Mouse (Mus musculus): ENCODE data around the gene Kif18a.

Gene Kif18a

DNA sequence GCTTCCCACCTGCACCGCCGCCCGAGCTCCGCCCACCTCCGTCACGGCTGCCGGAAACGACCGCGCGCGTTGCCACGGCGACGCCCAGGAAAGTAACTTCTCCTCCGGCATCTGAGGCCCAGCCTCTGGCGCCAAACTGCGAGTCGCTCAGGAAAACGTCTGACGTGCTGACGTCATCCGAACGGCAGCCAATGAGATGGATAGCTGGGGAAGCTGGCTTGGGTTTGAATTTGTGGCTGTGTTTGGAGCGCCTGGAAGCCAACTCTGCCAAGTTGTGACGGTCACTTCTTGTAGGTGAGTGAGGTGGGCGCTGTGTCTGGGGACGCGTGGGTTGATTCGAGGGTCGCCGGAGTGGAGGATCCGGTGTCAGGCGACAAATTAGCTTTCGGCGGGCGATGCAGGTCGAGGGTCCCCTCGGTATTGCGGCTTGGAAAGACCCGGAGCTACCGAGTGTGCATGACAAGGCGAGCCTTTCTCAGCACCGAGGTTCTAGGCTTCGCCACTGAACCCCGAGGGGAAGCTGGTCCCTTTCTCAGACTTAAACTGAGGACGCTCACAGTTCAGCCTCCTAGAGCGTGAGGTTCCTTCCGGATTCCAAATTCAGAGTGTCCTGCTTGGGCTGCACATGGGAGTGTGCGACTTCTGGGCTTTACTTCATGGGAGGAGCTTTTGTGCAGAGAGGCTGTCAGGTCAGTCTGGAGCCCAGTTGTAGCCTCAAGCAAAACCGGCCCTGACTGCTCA is at the start of gene Kif18a, which contains the start of gene Mettl15:
TSS of gene Kif18a (plus strand) at position 139 of the 741 bp plus-strand sequence.
TSS of gene Mettl15 (minus strand) at position 149 of the 741 bp plus-strand sequence.
- DNase-seq (ENCODE audit: low read depth, low spot score) = peak; percentile 98

DNA sequence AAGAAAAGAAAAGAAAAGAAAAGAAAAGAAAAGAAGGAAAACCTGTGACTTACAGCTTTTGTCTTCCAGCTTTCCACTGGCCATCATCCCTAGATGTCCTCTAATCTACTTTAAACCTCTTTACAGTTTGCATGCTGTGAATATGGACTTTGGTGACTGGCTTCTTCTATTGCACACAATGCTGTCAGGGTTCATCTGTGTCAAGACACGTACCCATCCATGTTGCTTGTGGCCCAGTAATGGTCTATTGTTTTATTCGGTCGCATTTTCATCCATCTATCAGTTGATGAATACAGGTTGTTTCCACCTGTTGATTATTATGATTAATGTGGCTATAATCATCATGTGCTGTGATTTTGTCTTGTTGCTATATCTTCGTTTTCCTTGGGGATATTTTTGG is 46.7 kb upstream of the Kif18a start:
- DNase-seq (ENCODE audit: low read depth, low spot score) = no peak

DNA sequence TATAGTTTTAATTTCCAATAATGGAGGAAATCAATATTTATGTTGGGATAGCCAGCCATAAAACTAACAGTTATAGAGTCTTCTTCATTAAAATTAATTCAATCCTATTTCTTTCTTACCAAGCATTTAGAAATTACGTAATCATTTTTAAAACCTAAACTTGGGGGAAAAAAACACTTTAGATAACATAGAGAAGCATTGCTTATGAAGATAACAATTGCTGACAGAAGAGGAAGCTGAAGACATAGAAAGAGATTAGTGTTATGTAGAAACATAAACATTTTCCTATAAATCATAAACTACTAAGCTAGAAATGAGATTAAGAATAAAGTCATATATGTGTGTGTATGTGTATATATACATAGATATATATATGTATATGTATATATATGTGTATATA is 44.8 kb upstream of the Kif18a start:
- no peak for DNase-seq (ENCODE audit: low read depth, low spot score)

DNA sequence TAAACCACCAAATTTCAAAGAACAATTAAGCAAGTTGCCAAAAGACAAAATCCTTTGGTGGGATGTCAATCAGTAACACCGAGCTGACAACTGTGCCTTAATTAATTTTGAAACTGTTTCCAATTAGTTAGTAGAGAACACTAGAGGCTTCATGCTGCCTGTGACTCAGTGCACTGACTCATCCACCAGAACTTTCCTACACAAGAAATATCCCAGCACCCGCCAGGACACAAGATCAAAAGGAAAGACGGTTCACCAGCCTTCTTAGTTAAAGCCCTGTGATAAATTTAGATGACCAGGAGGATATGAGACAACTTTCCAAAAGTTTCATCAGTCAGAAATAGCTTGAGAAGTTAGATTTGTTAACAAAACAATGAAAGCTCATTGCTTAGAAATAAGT is 38.6 kb upstream of the Kif18a start:
- DNase-seq (ENCODE audit: low read depth, low spot score) = no peak

DNA sequence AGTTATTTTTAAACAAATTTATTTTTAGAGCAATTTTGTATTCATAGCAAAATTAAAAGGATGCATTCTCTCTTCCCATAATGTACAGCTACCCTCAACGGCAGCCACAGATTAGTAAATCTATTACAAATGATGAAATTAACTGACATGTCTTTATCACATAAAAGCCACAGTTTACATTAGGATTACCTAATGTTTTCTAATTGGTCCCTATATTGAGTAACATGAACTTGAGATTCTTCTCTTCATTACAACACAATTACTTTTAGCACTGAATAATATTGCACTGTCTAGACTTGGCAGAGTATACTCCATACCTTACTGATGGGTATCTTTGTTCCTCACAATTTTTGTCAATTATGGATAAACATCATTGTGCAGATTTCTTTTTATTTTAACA is 17.8 kb upstream of the Kif18a start:
- DNase-seq (ENCODE audit: low read depth, low spot score) = no peak

DNA sequence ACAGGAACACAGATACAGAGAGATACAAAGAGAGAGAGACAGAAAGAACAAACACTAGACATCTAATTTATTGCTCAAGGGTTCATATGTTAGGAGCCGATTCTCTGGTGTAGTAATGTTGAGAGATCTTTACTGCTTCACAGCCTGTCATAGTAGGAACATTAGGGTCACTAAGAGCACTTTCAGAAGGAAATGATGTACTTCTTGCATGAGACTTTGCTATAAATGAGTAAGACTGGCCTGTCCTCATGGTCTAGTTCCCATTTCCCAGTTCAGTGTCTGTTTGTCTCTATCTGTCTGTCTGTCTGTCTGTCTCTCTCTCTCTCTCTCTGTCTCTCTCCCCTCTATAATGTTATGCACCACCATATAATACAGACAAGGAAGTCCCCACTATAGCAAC is 7.4 kb upstream of the Kif18a start:
- no peak for DNase-seq (ENCODE audit: low read depth, low spot score)

DNA sequence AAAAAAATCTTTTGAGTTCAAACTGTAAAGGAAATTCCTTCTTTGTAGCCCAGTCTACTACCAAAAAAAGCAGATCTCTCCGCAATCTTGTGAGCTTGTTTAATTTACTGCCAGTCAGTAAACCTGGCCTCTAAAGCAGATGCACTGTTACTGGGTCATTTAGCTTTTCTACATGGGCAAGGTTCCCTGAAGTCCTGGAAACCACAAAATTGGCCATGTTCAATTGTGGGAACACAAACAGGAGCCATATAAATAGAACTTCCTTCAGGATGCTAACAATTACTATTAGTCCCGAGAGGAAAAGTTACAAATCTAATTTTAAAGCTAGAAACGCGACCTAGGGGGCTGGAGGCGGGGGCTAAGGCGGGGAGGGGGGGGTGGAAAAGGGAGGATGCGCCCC is 2.9 kb upstream of the Kif18a start:
- DNase-seq (ENCODE audit: low read depth, low spot score) = peak; percentile 6

DNA sequence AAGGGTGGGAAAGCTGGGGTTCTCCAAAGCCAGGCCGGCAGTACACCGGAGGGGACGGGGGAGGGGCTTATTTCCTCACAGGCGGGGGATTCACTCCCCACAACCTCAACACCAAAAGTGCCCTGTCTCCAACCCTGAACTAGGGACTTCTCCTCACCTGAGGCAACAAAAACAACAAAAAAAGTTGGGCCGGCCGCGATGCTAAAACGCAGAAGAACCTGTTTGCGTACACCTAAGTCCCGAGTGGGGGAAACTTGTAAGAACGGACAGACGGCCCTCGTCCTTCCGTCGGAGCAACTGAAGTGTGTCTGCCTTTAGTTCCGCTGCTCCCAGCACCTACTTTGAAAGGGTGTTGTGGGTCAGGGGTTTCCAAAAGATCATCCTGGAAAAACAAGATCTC is 2.5 kb upstream of the Kif18a start:
- peak; percentile 83 for DNase-seq (ENCODE audit: low read depth, low spot score)

DNA sequence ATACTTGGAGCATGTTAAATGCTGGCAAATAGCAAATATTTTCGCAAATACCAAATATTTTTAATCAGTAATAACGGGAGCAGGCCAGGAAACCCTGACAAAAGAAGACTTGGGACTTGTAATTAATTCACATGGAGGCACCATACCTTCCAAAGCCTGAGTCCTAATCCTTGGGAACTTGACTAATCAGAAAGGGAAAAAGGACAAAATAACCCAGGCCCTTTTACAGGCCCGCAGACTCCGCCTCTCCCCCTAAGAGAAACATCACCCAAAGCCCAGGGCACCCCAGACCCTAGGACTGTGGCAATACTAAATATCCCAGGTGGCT is 302 bp upstream of the Kif18a start:
- DNase-seq (ENCODE audit: low read depth, low spot score) = no peak

DNA sequence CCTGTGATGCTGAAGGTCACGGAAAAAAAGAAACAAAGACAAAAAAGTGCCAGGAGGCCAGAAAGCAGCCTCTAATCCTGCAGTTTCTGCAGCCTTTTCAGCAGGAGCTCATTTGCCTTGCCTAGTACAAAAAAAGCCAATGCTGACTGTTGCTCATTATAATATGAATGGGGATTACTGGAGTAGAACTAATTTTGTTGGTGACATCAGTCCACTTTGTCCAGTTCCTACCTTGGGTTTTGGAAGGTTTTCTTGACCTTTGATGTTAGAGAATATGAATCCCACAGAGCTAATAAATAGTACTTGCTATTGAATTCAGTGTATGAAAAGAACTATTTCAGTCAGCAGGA is 778 bp downstream of the Kif18a start:
- no peak for DNase-seq (ENCODE audit: low read depth, low spot score)

DNA sequence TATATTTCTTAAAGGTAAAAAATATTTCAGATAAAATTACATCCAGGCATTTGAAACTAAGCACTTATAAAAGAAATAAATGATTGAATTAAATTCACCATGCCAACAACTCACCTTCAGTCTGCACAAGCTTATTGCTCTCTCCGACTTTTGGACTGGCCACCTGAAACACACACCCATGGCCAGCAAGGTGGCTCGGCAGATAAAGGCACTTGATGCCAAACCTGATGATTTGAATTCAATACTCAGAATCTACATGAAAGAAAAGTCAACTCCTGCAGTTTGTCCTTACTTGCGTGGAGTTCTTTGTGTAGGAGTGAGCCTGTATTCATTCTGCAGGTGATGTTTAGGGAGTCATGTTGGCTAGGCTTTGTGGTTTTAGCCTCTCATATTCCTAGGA is 3.6 kb downstream of the Kif18a start:
- DNase-seq (ENCODE audit: low read depth, low spot score) = no peak

DNA sequence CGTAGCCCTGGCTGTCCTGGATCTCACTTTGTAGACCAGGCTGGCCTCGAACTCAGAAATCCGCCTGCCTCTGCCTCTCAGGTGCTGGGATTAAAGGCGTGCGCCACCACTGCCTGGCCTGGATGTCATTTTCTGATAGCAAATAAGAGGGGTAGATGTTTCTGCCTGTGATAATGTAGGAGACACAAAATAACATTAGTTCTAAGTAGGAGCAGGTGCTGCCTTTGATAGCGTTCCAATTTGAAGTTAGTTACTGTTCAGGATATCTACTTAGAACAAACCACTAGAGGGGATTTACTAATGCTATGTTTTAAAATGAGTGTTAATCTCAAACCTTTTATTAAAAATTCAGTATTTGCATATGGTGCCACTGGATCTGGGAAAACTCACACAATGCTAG is 8.8 kb downstream of the Kif18a start:
- no peak for DNase-seq (ENCODE audit: low read depth, low spot score)

DNA sequence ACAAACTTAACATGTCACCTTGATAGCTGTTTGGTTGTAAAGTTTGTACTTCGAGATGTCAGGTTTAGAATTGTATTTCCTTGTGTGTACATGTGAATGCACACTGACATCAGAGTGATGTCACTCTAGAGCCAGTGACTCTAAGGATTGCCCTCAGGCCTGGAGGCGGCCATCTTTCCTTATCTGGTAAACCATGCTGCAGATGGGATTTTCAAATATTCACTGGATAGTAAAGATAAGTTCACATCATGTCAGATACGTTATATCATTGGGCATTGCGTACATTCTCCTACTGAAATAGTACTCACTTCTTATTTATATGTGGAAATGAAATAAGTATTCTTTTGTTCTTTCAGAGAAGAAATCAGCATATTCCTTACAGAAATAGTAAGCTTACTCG is 15.7 kb downstream of the Kif18a start:
- no peak for DNase-seq (ENCODE audit: low read depth, low spot score)

DNA sequence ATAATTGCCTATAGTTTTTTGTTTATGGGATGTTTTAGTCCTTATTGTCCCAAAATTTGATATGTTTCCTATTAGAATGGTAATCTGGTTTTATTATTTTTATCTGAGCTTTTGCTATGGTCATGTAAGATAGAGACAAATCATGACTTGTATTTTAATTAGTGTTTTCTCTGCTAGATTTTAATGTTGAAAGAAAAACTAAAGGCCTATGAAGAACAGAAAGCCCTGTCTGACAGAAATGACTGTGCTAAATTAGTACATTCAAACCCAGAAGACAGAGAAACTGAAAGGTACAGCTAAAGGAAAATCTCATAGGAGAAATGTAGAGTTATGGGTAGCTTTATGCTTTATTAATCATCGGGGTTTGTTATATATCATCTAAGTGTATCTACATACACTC is 17.6 kb downstream of the Kif18a start:
- no peak for DNase-seq (ENCODE audit: low read depth, low spot score)

DNA sequence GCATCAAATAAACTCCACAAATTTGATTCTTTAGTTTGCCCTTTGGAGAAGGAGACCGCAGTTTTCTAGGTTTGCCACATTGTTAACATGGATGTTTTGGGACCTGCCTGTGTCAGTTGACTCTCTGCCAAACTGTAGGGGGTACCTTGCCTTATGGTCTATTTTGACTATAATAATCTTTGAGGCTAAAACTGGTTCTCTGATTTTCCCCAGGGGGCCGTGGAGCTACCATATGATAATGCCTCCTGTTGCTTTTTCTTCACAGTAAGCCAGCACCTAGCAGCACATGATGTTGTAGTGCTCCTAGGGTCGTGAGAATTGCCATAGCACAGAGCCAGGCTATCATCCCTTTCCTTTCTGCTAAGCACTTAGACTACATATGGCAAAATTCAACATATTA is 21.7 kb downstream of the Kif18a start:
- no peak for DNase-seq (ENCODE audit: low read depth, low spot score)

DNA sequence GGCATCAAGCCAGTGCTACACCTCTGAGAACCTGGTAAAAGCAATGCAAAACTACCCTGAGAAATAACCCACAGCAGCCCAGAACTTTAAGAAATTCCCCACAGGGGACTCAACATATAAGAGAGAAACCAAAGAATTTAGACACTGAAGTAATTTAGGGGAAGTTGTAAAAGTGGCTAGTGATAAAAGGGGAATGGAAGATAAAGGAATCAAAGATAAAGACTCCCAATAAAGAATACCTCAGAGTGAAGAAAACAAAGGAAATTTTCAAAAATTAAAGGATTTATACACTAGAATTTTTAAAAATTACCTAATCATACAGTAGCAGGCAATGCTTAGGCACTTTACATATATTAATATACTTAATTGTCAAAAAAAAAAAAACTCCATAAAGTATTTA is 23.1 kb downstream of the Kif18a start:
- DNase-seq (ENCODE audit: low read depth, low spot score) = no peak

DNA sequence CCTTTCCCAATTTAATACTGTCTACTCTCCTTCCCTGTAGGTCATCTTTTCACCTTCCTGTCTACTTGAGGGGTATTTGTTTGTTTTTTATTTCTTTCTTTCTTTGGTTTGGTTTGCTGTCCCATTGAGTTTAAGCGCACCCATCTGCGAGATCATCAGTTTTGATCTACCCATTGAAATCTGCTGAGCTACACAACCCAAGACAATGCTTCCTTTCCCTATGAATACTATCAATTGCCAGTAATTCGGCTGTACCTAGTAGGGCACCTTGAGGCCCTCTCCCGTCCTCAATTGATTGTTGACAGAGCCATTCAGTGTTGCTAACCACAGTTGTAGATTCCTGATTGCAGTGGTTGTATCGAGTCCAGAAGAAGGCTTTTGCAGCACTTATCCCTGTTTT is 30.8 kb downstream of the Kif18a start:
- peak; percentile 32 for DNase-seq (ENCODE audit: low read depth, low spot score)

DNA sequence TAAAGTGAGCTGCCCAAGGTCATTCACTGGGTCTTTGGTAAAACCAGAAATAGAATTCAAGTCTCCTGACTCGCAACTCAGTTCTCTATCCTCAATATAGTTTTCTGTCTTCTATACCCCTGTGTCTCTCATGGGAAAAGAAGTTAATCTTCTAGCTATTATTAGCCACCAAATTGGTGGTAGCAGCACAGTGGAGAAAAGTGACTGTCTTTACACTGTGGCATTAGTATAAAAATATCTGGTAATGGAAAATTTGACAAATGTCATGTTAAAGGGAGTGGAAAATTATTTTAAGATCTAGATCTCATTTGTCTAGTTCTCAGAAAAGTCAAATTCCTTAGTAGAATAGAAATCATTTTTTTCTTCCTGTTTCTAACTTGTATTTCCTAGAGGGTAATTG is 51.3 kb downstream of the Kif18a start:
- no peak for DNase-seq (ENCODE audit: low read depth, low spot score)

DNA sequence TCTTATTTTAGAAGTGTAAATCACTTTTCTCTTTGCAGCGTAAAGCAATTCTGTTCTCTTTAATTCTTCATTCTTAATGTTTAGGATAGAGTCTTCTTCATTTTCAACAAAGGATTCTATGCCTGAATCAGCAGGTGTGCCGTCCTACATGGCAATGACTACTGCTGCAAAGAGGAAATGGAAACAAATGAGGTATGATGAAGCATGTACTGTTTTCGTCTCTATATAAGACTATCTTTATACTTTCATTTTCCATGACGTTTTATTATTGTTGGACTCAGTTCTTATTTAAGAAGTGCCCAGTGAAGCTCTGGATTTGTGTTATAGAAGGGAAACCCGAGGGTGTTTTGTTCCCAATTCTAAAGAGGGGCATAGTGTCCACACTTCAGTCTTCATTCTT is 53.7 kb downstream of the Kif18a start:
- no peak for DNase-seq (ENCODE audit: low read depth, low spot score)

DNA sequence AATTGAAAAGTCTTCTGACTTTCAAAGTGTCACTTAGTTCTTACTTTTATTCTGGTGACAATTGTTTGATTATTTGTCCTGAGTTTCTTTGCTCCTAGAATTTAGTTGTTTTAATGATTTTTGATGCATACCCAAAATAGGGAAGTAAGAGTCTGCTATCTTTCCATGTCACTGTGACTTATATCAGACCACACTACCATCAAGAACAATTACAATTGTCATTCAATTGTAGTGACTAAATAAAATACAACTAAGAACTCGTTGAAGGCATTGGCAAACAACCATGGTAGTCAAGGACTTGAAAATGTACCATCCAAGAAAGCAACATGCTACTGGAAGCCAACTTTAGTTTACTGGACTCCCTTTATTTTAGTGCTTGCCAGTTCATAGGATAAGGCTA is 55.2 kb downstream of the Kif18a start:
- no peak for DNase-seq (ENCODE audit: low read depth, low spot score)

DNA sequence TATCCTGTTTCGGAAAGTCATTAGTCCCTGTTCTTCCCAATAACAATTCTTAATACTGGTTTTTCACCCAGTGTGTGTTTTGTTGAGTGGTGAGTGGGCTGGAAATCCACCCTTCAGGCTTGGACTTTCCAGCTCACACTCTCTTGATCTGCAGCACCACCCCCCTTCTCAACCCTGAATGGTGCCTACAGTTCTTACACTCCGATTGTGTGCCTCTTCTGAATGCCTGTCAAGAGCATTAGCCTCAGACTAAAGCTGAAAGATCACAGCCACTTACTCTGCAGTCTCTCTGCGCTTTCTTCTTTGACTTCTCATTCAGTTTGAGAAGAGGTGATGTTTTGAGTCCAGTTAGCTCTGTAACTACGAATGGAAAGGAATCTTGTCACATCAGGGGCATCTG is 64.8 kb downstream of the Kif18a start:
- DNase-seq (ENCODE audit: low read depth, low spot score) = no peak

DNA sequence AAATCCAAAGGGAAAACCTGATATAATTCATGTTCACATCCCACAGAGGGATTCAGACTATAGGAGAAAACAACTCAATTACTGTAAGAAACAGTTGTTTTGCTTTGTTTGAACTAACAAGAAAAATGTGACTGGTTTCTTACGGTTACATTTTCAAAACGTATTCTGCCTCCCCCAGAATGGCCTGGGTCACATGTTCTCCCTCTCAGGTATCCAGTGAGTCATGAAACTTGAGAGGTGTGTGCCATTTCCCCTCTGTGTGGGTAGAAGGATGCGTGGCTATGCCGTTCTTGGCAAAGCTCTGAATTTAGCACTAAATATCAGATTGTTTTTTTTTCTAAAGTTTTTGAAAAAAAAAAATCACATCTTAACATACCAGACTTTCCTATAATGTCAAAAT is 68.2 kb downstream of the Kif18a start:
- no peak for DNase-seq (ENCODE audit: low read depth, low spot score)

DNA sequence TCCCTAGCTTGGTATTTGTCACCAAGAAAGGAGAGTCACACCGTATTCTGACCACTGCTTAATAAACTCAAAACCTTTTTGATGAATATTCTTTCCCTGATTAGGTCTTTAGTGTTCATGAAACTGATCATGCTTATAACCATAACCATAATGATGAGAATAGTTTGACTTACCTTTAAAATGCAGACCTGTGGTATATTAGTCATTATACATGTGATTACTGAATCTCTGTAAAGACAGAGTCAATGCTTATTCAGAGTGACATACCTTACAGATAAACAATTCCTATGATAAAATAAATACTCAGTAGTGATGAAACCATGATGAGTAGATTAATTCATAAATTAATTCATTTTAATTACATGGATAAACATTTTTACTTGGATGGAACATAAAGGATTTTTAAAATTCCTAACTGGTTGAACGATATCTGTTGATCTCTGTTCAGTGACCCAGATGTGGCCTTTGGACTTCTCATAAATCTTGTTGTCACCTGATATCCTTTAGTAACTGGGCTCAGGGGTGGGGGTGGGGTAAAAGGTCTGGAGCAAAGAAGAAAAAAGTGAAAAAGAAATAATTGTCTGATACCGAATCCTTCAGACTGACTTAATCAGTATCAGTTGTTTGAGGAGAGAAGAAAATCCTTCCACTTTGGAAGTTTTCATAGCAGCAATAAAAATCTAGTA is 78.1 kb downstream of the Kif18a start:
- no peak for DNase-seq (ENCODE audit: low read depth, low spot score)

DNA sequence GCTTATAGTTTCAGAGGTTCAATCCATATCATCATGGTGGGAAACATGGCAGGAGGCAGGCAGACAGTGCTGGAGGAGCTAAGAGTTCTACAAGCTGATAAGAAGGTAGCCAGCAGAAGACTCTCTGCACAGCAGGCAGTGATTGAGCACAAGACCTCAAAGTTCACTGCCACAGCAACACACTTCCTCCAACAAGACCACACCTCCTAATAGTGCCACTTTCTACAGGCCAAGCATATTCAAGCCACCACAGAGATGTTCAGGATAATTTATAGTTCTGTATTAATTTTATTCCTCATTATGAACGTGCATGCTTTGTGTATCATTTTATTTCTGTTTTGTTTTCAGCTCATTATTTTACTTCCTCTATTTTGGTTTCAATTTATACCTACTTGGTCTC is 85.4 kb downstream of the Kif18a start:
- no peak for DNase-seq (ENCODE audit: low read depth, low spot score)

Data from R1 (cell line).